Mouse (Mus musculus): ENCODE measurements around the gene Smyd4.

DNA sequence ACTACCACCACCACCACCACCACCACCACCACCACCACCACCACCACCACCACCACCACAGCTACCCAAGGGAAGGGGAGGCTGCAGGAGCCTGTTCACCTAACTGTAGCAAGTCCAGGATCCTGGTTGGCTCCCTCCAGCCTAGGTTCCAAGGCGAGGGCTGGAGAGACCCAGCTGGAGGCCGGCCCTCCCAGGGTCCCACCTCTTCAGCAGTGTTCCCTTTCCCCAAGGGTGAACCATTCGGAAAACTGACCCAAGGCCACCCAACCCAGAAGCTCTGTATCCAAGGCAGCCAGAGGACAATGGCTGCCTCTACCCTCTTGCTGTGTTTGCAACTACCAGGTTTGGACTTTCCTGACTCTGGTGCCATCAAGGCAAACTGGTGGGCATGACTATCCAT is 91.7 kb downstream of the Smyd4 start:
- TF ChIP-seq EP300 (IDR thresholded peaks at IDR 0.05) (no peak), CTCF (IDR thresholded peaks at IDR 0.05) (no peak)

Data from lung, postnatal 0 days (tissue).